Mouse (Mus musculus): ENCODE data around the gene Aff2.

DNA sequence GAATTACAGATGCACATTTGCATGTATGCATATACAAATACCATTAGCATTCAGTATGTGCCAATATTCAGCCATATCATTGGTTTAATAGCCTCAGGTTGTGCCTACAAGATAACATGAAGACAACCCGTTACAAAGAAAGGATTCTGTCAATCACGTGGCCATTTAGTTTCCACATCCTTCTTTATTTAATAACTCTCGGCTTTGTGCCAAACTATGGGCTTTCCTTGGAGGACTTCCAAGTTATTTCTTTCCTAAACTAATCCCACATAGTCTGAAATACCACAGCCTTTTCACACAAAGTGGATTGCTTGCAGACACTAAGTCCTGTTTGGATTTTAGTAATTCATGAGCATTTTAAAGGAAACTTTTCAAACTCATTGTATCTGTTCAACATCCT lies 142.0 kb downstream of the Aff2 start:
- no peak for TF ChIP-seq CTCF (IDR thresholded peaks at IDR 0.05; ENCODE audit: borderline replicate concordance, extremely low read depth, insufficient read depth, insufficient read length)
- TF ChIP-seq POLR2A (IDR thresholded peaks at IDR 0.05; ENCODE audit: borderline replicate concordance, extremely low read depth, insufficient read depth, insufficient read length, poor library complexity, severe bottlenecking): no peak

All from brain, embryonic 14.5 days (tissue).